Mouse (Mus musculus) midbrain, embryonic 14.5 days (tissue): ENCODE data around the gene Lrrc49. TPM values are rescaled to one million over a fixed set of nuclear protein-coding genes. Genes with fewer than 3 reads are reported as not detected.

Source experiments
- ATAC-seq: fragments of 200-750 bp; cut with Nextera tagmentation; 2 replicates; pipeline ENCODE4 v1.8.0; 2017; ENCODE audit warnings: moderate number of reproducible peaks, moderate library complexity; ENCODE audit not compliant: low FRiP score, low TSS enrichment
- DNase-seq: peaks from one replicate; pipeline ENCODE4 v3.0.0-alpha.2; 2015
- H3K27ac ChIP-seq: fragments of 300-500 bp; sonication (generic); replicated peaks from 2 replicates; pipeline ENCODE4 v1.5.1; 2014; ENCODE audit warnings: mild to moderate bottlenecking, low read depth, low read length, moderate library complexity
- H3K27me3 ChIP-seq: fragments of 300-500 bp; sonication (generic); 2 replicates; pipeline ENCODE4 v1.6.1; 2014; ENCODE audit warnings: low read length, control low read depth, mixed read lengths; ENCODE audit not compliant: control insufficient read depth, insufficient read depth
- H3K36me3 ChIP-seq: fragments of 300-500 bp; sonication (generic); 2 replicates; pipeline ENCODE4 v1.6.1; 2014; ENCODE audit warnings: low read length, control low read depth; ENCODE audit not compliant: control insufficient read depth, insufficient read depth
- H3K4me1 ChIP-seq: fragments of 300-500 bp; sonication (generic); 2 replicates; pipeline ENCODE4 v1.6.1; 2014; ENCODE audit warnings: mild to moderate bottlenecking, antibody characterized with exemption, low read length, control low read depth; ENCODE audit not compliant: control insufficient read depth, insufficient read depth
- H3K4me2 ChIP-seq: fragments of 300-500 bp; sonication (generic); 2 replicates; pipeline ENCODE4 v1.6.1; 2014; ENCODE audit warnings: mild to moderate bottlenecking, low read length, moderate library complexity
- H3K4me3 ChIP-seq: fragments of 300-500 bp; sonication (generic); replicated peaks from 2 replicates; pipeline ENCODE4 v1.5.1; 2014; ENCODE audit warnings: low read depth, low read length
- H3K9ac ChIP-seq: fragments of 300-500 bp; sonication (generic); replicated peaks from 2 replicates; pipeline ENCODE4 v1.6.1; 2014; ENCODE audit warnings: mild to moderate bottlenecking, low read length, moderate library complexity
- H3K9me3 ChIP-seq: fragments of 300-500 bp; sonication (generic); 2 replicates; pipeline ENCODE4 v1.6.1; 2016; ENCODE audit warnings: low read length, control low read depth, mixed read lengths; ENCODE audit not compliant: control insufficient read depth
- WGBS: fragments of 180-500 bp; shearing (Covaris S2); extraction: QIAGEN DNeasy Blood & Tissue Kit; methylation state at CpG from one replicate; pipeline ENCODE4 v1.1.7; 2014; 5-methylcytosine and 5-hydroxymethylcytosine counted together
- polyA plus RNA-seq: library from polyadenylated mRNA; unstranded; fragments of >200 nt; fragmentation: Nextera tagmentation; extraction: Ambion mirVana; gene quantifications from 2 replicates; pipeline ENCODE4 v1.2.1, GENCODE M21; 2014

Gene Lrrc49
- polyA plus RNA-seq, 1 experiment from 2014 or later: 90.8 TPM

DNA sequence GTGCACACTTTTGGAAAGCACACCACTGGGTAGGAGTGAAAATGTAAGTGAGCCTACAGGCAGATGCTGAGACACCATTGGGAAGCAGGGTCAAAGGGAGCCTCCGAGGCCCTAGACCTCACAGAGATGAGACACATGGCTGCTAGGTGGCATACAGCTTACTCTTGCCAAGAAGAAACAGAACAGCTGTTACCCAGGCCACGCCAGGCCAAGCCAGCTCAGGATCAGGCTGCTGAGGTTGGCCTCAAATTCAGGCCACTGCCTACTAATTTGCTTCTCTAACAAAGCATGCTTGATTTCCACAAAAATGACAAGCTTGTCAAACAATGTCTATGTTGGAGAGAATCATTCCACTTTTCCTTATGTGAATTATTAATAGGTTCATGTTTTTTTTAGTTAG, 83.0 kb downstream of the Lrrc49 start:
- DNase-seq: no peak

DNA sequence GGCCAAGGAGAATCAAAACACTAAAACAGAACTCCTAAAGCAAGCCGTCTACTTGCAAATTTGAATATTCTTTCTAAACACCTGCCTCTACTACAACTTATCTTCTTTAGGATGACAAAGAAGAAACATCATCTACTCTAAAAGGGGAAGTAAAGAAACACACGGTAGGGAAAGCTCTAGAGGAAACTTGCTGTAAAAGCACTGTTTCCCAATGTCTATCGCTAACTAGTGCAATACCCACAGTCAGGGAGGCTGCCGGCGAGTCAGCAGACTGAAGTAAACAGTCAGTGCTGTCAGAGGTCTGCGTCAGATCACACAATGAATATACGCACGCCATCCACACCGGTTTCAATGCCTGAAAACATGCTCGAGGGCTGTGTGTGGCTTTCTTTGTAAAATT, 86.0 kb downstream of the Lrrc49 start:
- H3K27me3 ChIP-seq: no peaks in the 10 kb centered on the region
- ATAC-seq (no peak), DNase-seq (no peak)
- no peak overlapping the region for H3K4me2 ChIP-seq
- 80% methylated on average over 10 of the region's 10 CpGs for WGBS
- no peaks in the 10 kb centered on the region for H3K4me1 ChIP-seq
- peaks cover 81% of the 10 kb centered on the region for H3K36me3 ChIP-seq
- no peaks in the 10 kb centered on the region for H3K9me3 ChIP-seq
- H3K9ac ChIP-seq: no peak overlapping the region
- no peak overlapping the region for H3K27ac ChIP-seq
- H3K4me3 ChIP-seq: no peak overlapping the region

More for the DNA sequence above, 83.0 kb downstream of the Lrrc49 start:
- Histone ChIP-seq H3K9me3 (no peaks in the 10 kb centered on the region), H3K4me2 (no peak overlapping the region), H3K9ac (no peak overlapping the region), H3K4me1 (no peaks in the 10 kb centered on the region), H3K27ac (no peak overlapping the region), H3K27me3 (no peaks in the 10 kb centered on the region), H3K4me3 (no peak overlapping the region), H3K36me3 (peaks cover 81% of the 10 kb centered on the region)
- WGBS: 78% methylated on average over 2 of the region's 2 CpGs
- no peak for ATAC-seq

DNA sequence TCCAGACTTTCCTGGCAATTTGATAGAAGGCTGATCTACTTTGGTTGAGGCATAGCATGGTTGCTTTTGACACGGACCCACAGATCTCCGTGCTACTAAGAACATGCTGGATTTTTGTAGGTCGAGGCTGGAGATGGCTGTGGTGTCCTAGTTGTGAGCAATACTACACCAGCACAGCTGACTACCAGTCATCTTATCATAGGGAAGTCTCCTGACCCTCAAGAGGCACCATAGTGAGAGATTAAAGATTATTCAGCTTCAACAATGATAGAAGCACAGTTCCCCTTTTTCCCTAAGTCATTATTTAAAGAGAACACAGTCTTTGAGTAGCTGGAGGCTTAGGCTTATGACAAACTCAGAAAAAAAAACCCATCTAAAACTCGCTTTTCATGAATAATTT, 87.7 kb downstream of the Lrrc49 start:
- peaks cover 82% of the 10 kb centered on the region for H3K36me3 ChIP-seq
- 89% methylated on average over 4 of the region's 4 CpGs for WGBS
- no peak overlapping the region for H3K27ac ChIP-seq

DNA sequence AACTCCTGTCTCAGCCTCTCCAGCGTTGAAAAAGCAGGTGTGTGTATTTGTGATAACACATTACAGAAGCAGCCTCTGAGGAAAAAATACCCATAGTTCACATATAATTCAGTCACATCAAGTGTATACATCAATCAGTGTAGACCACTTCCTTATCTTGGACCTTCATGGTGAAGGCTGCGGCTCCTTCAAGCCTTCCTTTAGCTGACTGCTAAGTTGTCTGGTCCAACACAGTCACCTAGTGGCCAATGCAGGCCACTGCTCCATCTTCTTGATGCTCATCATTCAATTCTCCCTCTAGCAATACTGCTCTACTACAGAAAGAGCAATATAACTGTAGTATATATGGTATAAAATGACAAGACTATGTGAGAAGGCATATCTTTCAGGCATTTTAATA, 88.5 kb downstream of the Lrrc49 start:
- no peak overlapping the region for H3K4me3 ChIP-seq

More for the DNA sequence above, 87.7 kb downstream of the Lrrc49 start:
- H3K9ac ChIP-seq: no peak overlapping the region
- no peaks in the 10 kb centered on the region for H3K4me1 ChIP-seq
- H3K27me3 ChIP-seq: no peaks in the 10 kb centered on the region
- H3K4me3 ChIP-seq: no peak overlapping the region
- no peak overlapping the region for H3K4me2 ChIP-seq
- ATAC-seq: no peak
- H3K9me3 ChIP-seq: no peaks in the 10 kb centered on the region
- DNase-seq: no peak

DNA sequence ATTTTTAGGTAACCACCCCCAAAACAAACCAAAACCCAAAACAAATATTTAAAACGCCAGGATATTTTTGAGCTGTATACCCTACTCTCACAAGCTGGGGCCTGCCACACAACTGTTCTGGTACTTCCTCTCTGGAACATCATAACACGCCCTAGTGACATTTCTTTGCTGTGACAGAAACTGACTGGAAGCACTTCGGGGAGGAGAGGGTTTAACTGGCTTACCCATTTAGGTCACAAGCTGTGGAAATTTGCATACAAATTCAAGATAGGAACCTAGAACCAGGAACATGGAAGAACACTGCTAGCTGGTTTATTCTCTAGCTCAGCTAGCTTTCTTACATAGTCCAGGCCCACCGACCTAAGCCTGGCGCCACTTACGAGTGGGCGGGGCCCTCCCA, 92.6 kb downstream of the Lrrc49 start:
- Histone ChIP-seq H3K4me3 (no peak overlapping the region), H3K27me3 (no peaks in the 10 kb centered on the region), H3K9me3 (no peaks in the 10 kb centered on the region), H3K4me2 (no peak overlapping the region), H3K4me1 (no peaks in the 10 kb centered on the region), H3K27ac (no peak overlapping the region), H3K36me3 (peaks cover 81% of the 10 kb centered on the region), H3K9ac (no peak overlapping the region)
- no peak for ATAC-seq
- DNase-seq: no peak
- 77% methylated on average over 7 of the region's 7 CpGs for WGBS

More for the DNA sequence above, 88.5 kb downstream of the Lrrc49 start:
- 80% methylated on average over 2 of the region's 2 CpGs for WGBS
- Histone ChIP-seq H3K27me3 (no peaks in the 10 kb centered on the region), H3K27ac (no peak overlapping the region), H3K9me3 (no peaks in the 10 kb centered on the region), H3K4me2 (no peak overlapping the region), H3K4me1 (no peaks in the 10 kb centered on the region), H3K9ac (no peak overlapping the region), H3K36me3 (peaks cover 76% of the 10 kb centered on the region)
- ATAC-seq (0 out of 2 replicates have a peak, but pooled peaks have one; percentile 37), DNase-seq (peak; percentile 81)

DNA sequence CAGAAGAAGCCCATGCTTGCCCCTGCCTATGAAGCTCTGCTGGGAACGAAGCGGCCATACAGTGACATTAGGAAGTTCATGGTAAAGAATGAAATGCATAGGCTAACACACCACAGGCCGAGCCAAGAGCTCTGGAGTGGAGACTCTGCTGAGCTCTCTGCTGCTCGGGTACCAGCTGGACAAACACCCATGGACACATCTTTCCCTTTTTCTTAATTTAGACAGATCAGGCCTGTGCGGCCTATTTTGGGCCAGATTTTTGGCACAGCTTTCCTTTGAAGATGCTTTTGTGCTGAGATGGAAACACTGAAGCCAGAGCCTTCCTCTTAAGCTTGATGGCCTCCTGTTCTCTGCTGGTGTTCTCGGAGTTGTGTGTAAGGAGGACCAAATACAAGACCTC, 95.0 kb downstream of the Lrrc49 start:
- Histone ChIP-seq H3K27ac (no peak overlapping the region), H3K27me3 (no peaks in the 10 kb centered on the region), H3K36me3 (peaks cover 83% of the 10 kb centered on the region), H3K4me3 (no peak overlapping the region), H3K9ac (no peak overlapping the region), H3K4me2 (no peak overlapping the region), H3K9me3 (no peaks in the 10 kb centered on the region), H3K4me1 (no peaks in the 10 kb centered on the region)
- ATAC-seq: no peak
- DNase-seq: no peak
- 90% methylated on average over 6 of the region's 6 CpGs for WGBS

DNA sequence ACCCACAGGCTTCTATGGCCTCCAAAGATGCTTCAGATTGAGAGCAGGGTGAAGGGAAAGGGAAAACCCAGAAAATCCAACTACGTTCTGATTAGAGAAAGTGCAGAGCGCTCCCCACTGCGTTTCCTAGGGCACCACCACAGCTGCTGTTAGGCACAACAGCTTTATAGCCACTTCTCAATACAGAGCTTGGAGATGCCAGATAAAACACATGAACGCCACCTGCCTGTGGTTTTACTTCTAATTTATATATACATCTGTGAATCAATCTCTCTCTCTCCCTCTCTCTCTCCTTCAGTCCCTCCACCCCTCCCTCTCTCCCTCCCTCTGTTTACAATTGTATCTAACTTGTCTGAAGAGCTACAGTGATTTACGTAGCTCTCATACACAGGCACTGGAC, 95.6 kb downstream of the Lrrc49 start:
- Histone ChIP-seq H3K9ac (no peak overlapping the region), H3K4me2 (no peak overlapping the region), H3K36me3 (peaks cover 83% of the 10 kb centered on the region), H3K27me3 (no peaks in the 10 kb centered on the region), H3K9me3 (no peaks in the 10 kb centered on the region), H3K4me3 (no peak overlapping the region), H3K4me1 (no peaks in the 10 kb centered on the region), H3K27ac (no peak overlapping the region)
- 84% methylated on average over 5 of the region's 5 CpGs for WGBS
- no peak for ATAC-seq
- DNase-seq: no peak

DNA sequence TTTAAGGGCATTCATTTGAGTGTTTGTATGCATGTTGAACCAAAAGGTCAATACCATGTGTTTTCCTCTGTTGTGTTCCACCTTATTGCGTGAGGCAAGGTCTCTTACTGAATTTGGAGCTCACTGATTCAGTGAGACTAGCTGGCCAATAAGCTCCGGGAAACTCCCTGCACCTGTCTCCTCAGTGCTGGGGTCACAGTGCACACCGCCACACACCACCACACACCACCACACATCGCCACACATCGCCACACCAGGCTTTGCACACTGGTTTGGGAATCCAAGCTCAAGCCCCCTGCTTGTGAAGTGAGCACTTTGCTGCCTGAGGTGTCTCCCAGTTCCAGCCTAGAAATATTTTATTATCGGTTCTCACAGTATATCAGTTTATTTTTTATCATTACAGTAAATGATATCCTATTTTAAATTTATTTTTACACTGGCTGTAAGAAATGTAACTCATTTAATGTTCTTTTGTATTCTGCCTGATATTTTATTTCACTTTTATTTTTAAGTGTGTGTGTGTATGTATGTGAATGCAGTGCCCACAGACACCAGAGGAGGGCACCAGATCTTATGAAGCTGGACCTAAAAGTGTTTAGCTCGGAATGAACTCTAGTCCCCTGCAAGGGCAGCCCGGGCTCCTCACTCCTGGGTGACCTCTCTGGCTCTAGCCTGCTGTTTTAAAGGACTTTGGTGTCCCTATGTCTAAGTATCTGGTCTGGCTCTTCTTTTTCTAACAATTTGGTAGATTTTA, 96.9 kb downstream of the Lrrc49 start:
- Histone ChIP-seq H3K4me1 (no peaks in the 10 kb centered on the region), H3K27me3 (no peaks in the 10 kb centered on the region), H3K4me3 (no peak overlapping the region), H3K36me3 (peaks cover 85% of the 10 kb centered on the region), H3K9me3 (no peaks in the 10 kb centered on the region), H3K9ac (no peak overlapping the region), H3K27ac (no peak overlapping the region), H3K4me2 (no peak overlapping the region)
- ATAC-seq (no peak), DNase-seq (no peak)
- 97% methylated on average over 8 of the region's 8 CpGs for WGBS

DNA sequence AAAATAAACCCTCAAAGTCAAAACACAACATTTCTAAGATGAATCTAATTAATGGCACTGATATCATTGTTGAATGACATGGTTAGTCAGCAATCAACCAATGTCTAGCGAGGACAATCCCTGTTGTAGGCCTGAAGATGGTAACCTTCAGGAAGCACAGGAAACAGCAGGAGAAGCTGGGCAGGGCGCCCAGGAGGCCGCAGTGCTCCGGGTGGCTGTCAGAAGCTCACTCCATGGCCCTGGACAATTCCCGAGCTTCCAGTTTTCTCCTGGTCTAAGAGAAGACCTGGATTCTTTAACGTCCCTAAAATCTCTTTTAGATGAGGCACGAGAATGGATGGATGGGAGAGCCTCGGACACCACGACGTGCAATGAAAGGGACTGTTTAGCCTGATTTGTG, 99.0 kb downstream of the Lrrc49 start:
- H3K36me3 ChIP-seq: peaks cover 86% of the 10 kb centered on the region
- 94% methylated on average over 10 of the region's 10 CpGs for WGBS

More for the DNA sequence above, 99.0 kb downstream of the Lrrc49 start:
- Histone ChIP-seq H3K4me3 (no peak overlapping the region), H3K27ac (no peak overlapping the region), H3K9ac (no peak overlapping the region), H3K27me3 (no peaks in the 10 kb centered on the region), H3K4me1 (no peaks in the 10 kb centered on the region), H3K9me3 (no peaks in the 10 kb centered on the region), H3K4me2 (no peak overlapping the region)
- no peak for ATAC-seq
- DNase-seq: no peak
